In genomic region chr7:7209313-7210151, GRCm38 (mm10) we compare ENCODE assay signal across 8 mouse cellular contexts. TPM values are rescaled to one million over a fixed set of nuclear protein-coding genes. Genes with fewer than 3 reads are reported as not detected.
A peak's percentile ranks its signal among the peaks of the same experiment; 100 is the strongest.
DNase-seq lines count a peak whose midpoint lies in the region; ATAC-seq and TF ChIP-seq lines count a peak whose summit lies in the region.
"Not testable (repeated sequence)": the region's sequence is repeated elsewhere in the genome, so short reads cannot be mapped to it uniquely, and the experiment has no call there.

Gene Zfp772, minus strand, starts transcription at chr7:7209998.

- H3K27ac ChIP-seq in intestine, postnatal 0 days (ENCODE audit: low read depth, low read length), result not testable (repeated sequence)

- H3K4me2 ChIP-seq in intestine, postnatal 0 days (replicated peaks; ENCODE audit: low read depth), result peak within 1 kb of the TSS; percentile 66

- peak; percentile 52 to 86 for DNase-seq in adrenal gland, adult (ENCODE audit: inconsistent age in 2 of 2, low spot score in 1 of 2)
- peak; percentile 42 for DNase-seq in embryo, embryonic 11 days
- DNase-seq in heart, adult 8-10 months (ENCODE audit: low spot score), result peak; percentile 69
- peak; percentile 36 to 51 for DNase-seq in left cerebral cortex, postnatal 14 days (ENCODE audit: low spot score in 2 of 2)
- DNase-seq in lung, postnatal 4 days, result peak; percentile 53 to 57
- DNase-seq in right cerebral cortex, adult 18-20 months, result peak; percentile 49
- peak; percentile 17 for DNase-seq in urinary bladder, postnatal 25 days (ENCODE audit: low spot score)

- not testable (repeated sequence) for H3K4me1 ChIP-seq in intestine, postnatal 0 days (replicated peaks; ENCODE audit: control insufficient read depth, insufficient read depth, low read length)

- not testable (repeated sequence) for ATAC-seq in intestine, postnatal 0 days

- not testable (repeated sequence) for TF ChIP-seq CTCF in intestine, postnatal 0 days (IDR thresholded peaks at IDR 0.05; ENCODE audit: low read depth)

- not testable (repeated sequence) for H3K9me3 ChIP-seq in intestine, postnatal 0 days (ENCODE audit: control insufficient read depth)

- H3K9ac ChIP-seq in intestine, postnatal 0 days (ENCODE audit: low read depth, low read length), result not testable (repeated sequence)

- WGBS in intestine, postnatal 0 days, result under 1% methylated on average over 24 of the region's 24 CpGs

- intact Hi-C loops in left cerebral cortex, postnatal 14 days (cut with DNase I), result not testable (repeated sequence)

- peak within 1 kb of the TSS; percentile 42 for H3K4me3 ChIP-seq in intestine, postnatal 0 days (ENCODE audit: low read depth, low read length)

- H3K27me3 ChIP-seq in intestine, postnatal 0 days (replicated peaks; ENCODE audit: control insufficient read depth, insufficient read depth, low read length), result not testable (repeated sequence)

- H3K36me3 ChIP-seq in intestine, postnatal 0 days (ENCODE audit: control insufficient read depth, insufficient read depth), result not testable (repeated sequence)

RNA-seq across cellular contexts. Expression of gene Zfp772, which starts in this region (rescaled TPM):
- 1 to 10 TPM; 1.3 to 1.8 (median 1.4) TPM for total RNA-seq in heart, adult 8-10 months (2022)
- polyA plus RNA-seq in intestine, postnatal 0 days (2015; fragmentation: Nextera tagmentation; extraction: Ambion mirVana), result 2.0 and 2.3 TPM in 2 replicates
- 1 to 10 TPM; 7.8 to 8.0 TPM for total RNA-seq in left cerebral cortex, postnatal 14 days (2021)

Comparison
In these comparisons a context has a peak if more than half of its experiments do, and no peak if none do; other contexts are left out.
1. DNase-seq: peak in every context shown above with its lines; median percentile 69 in adrenal gland, adult; 69 in heart, adult 8-10 months; 55 in lung, postnatal 4 days; 49 in right cerebral cortex, adult 18-20 months; 44 in left cerebral cortex, postnatal 14 days; 42 in embryo, embryonic 11 days; 17 in urinary bladder, postnatal 25 days.